Mouse (Mus musculus) neural tube, embryonic 11.5 days (tissue): ENCODE data around the gene Nob1. TPM values are rescaled to one million over a fixed set of nuclear protein-coding genes. Genes with fewer than 3 reads are reported as not detected.
A peak's percentile ranks its signal among the peaks of the same experiment; 100 is the strongest.

Experiments
- ATAC-seq: fragments of 200-750 bp; cut with Nextera tagmentation; 2 replicates; pipeline ENCODE4 v1.8.0; 2017; ENCODE audit warnings: moderate number of reproducible peaks, mild to moderate bottlenecking, moderate TSS enrichment, moderate library complexity; ENCODE audit not compliant: insufficient read depth, low FRiP score, low TSS enrichment
- DNase-seq: peaks from one replicate; pipeline ENCODE4 v3.0.0-alpha.2; 2015; ENCODE audit warnings: low spot score
- H3K27ac ChIP-seq: fragments of 300-500 bp; sonication (generic); 2 replicates; pipeline ENCODE4 v1.5.1; 2014; ENCODE audit warnings: low read depth, mild to moderate bottlenecking, low read length
- H3K27me3 ChIP-seq: fragments of 300-500 bp; sonication (generic); 2 replicates; pipeline ENCODE4 v1.6.1; 2014; ENCODE audit warnings: mild to moderate bottlenecking, low read length, mixed read lengths; ENCODE audit not compliant: control insufficient read depth, insufficient read depth
- H3K36me3 ChIP-seq: fragments of 300-500 bp; sonication (generic); 2 replicates; pipeline ENCODE4 v1.6.1; 2014; ENCODE audit warnings: mild to moderate bottlenecking, low read length, moderate library complexity, mixed read lengths; ENCODE audit not compliant: control insufficient read depth, insufficient read depth
- H3K4me1 ChIP-seq: fragments of 300-500 bp; sonication (generic); 2 replicates; pipeline ENCODE4 v1.6.1; 2014; ENCODE audit warnings: low read length, mixed read lengths; ENCODE audit not compliant: control insufficient read depth, insufficient read depth
- H3K4me2 ChIP-seq: fragments of 300-500 bp; sonication (generic); 2 replicates; pipeline ENCODE4 v1.6.1; 2014; ENCODE audit warnings: low read depth, mild to moderate bottlenecking, moderate library complexity
- H3K4me3 ChIP-seq: fragments of 300-500 bp; sonication (generic); 2 replicates; pipeline ENCODE4 v1.5.1; 2014; ENCODE audit warnings: low read depth, low read length
- H3K9ac ChIP-seq: fragments of 300-500 bp; sonication (generic); 2 replicates; pipeline ENCODE4 v1.6.1; 2014; ENCODE audit warnings: mild to moderate bottlenecking, low read length
- H3K9me3 ChIP-seq: fragments of 300-500 bp; sonication (generic); 2 replicates; pipeline ENCODE4 v1.6.1; 2016; ENCODE audit warnings: low read length; ENCODE audit not compliant: control insufficient read depth
- WGBS: fragments of 180-500 bp; shearing (Covaris S2); extraction: QIAGEN DNeasy Blood & Tissue Kit; methylation state at CpG from one replicate; pipeline ENCODE4 v1.1.7; 2014; 5-methylcytosine and 5-hydroxymethylcytosine counted together
- polyA plus RNA-seq: library from polyadenylated mRNA; unstranded; fragments of >200 nt; fragmentation: Nextera tagmentation; extraction: Ambion mirVana; gene quantifications from 2 replicates; pipeline ENCODE4 v1.2.1, GENCODE M21; 2014

Nob1 gene
- polyA plus RNA-seq, 1 experiment from 2014 or later = 70.3 TPM

GRCm38 (mm10) chr8:107458281-107458680, 33.4 kb upstream of the Nob1 start:
- no peaks in the 10 kb centered on the region for H3K27me3 ChIP-seq
- H3K9me3 ChIP-seq = no peaks in the 10 kb centered on the region
- WGBS = 75% methylated on average over 6 of the region's 6 CpGs
- H3K4me3 ChIP-seq = no peak overlapping the region
- ATAC-seq = no peak
- no peak for DNase-seq
- no peak overlapping the region for H3K9ac ChIP-seq
- peaks cover 7% of the 10 kb centered on the region for H3K36me3 ChIP-seq
- H3K27ac ChIP-seq = 0 out of 2 replicates have a peak overlapping the region, but pooled peaks have one; percentile 35
- H3K4me2 ChIP-seq = no peak overlapping the region
- H3K4me1 ChIP-seq = no peaks in the 10 kb centered on the region

DNA sequence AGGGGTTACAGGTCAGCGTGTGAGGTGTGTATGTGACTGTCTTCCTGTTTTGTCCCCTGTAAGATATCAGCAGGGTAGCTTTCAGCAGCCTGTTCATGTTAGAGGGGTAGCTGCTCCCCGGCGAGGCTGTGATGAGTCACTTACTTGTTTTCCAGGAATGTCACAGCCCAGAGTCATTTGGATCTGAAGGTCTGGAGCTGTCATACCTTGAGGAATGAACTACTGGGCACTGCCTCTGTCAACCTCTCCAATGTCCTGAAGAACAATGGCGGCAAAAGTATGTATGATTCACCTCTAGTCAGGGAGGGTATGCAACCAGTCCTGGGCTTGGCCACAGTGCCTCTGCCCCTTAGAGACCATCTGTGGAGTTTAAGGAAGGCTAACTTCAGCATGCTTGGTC, 32.9 kb upstream of the Nob1 start:
- Histone ChIP-seq H3K27ac (0 out of 2 replicates have a peak overlapping the region, but pooled peaks have one; percentile 35), H3K9me3 (no peaks in the 10 kb centered on the region), H3K4me2 (no peak overlapping the region), H3K9ac (no peak overlapping the region), H3K36me3 (peaks cover 7% of the 10 kb centered on the region), H3K27me3 (no peaks in the 10 kb centered on the region), H3K4me1 (no peaks in the 10 kb centered on the region), H3K4me3 (no peak overlapping the region)
- ATAC-seq (no peak), DNase-seq (no peak)
- 81% methylated on average over 4 of the region's 4 CpGs for WGBS

GRCm38 (mm10) chr8:107455268-107455667, 30.4 kb upstream of the Nob1 start:
- Histone ChIP-seq H3K4me2 (no peak overlapping the region), H3K9ac (no peak overlapping the region), H3K4me3 (no peak overlapping the region), H3K9me3 (no peaks in the 10 kb centered on the region), H3K27ac (no peak overlapping the region), H3K4me1 (no peaks in the 10 kb centered on the region), H3K27me3 (no peaks in the 10 kb centered on the region), H3K36me3 (peaks cover 3% of the 10 kb centered on the region; the same call in 1 of the 2 replicates)
- peak; percentile 23 for DNase-seq
- 17% methylated on average over 3 of the region's 3 CpGs for WGBS
- ATAC-seq = no peak

DNA sequence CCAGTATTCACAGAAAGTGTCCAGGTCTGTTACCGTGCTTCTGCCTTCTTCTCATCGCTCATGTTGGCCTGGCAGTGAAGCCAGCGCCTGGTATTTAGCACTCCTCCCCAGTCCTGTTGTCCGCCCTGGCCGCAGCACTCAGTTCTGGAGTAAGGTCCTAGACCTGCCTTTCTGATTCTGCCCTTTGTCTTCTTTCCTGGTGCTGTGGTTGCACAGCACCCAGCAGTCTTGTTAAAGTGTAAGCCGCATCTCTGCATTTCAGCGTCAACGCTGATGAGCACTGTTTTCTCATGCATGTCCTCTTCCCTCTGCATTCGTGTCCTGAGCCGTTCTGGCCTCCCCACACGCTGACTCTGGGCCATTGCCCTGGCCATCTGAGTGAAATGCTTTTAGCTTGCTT, 28.5 kb upstream of the Nob1 start:
- Histone ChIP-seq H3K9me3 (no peaks in the 10 kb centered on the region), H3K4me3 (no peak overlapping the region), H3K9ac (no peak overlapping the region), H3K27ac (no peak overlapping the region), H3K36me3 (0 out of 2 replicates have a peak, but pooled peaks cover 3% of the 10 kb centered on the region), H3K27me3 (no peaks in the 10 kb centered on the region), H3K4me1 (no peaks in the 10 kb centered on the region), H3K4me2 (no peak overlapping the region)
- ATAC-seq (no peak), DNase-seq (no peak)
- WGBS = 95% methylated on average over 11 of the region's 11 CpGs

DNA sequence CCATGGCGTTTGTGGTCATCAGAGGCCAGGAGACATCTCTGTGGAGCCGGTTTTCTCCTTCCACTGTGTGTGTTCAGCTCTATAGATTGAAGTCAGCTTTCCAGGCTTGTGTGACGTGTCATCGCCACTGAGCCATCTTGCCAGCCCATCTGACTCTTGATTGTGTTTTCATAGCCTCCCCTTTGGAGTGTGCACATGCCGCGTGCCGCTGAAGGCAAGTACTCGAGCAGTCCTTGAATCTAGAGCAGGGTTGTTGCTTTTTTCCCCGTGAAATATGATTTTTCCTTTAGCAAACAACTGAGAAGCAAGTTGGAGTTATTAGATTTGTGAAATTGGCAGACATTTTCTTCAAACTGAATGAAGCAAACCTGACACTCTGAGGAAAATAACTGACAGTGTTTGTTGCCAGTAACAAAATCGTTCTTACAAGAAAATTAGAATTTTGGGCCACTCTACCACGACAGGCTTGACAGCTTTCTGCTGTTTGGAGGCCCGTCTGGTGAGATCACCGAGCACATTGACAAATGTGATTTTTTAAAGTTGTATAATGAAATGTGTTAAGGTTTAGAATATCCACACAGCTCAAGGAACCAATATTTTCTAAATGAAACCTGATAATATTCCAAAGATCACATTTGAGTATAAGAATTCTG, 26.7 kb upstream of the Nob1 start:
- Histone ChIP-seq H3K27me3 (no peaks in the 10 kb centered on the region), H3K4me3 (no peak overlapping the region), H3K27ac (no peak overlapping the region), H3K4me2 (no peak overlapping the region), H3K36me3 (no peaks in the 10 kb centered on the region), H3K9ac (no peak overlapping the region), H3K4me1 (no peaks in the 10 kb centered on the region), H3K9me3 (no peaks in the 10 kb centered on the region)
- no peak for DNase-seq
- ATAC-seq = no peak
- 89% methylated on average over 13 of the region's 13 CpGs for WGBS

- ATAC-seq (no peak), DNase-seq (no peak)
- WGBS = 82% methylated on average over 6 of the region's 6 CpGs
- Histone ChIP-seq H3K4me1 (no peaks in the 10 kb centered on the region), H3K27ac (no peak overlapping the region), H3K36me3 (no peaks in the 10 kb centered on the region), H3K9me3 (no peaks in the 10 kb centered on the region), H3K4me3 (no peak overlapping the region), H3K4me2 (no peak overlapping the region), H3K27me3 (no peaks in the 10 kb centered on the region), H3K9ac (no peak overlapping the region)
Measured at GRCm38 (mm10) chr8:107449655-107450054, 24.8 kb upstream of the Nob1 start.

DNA sequence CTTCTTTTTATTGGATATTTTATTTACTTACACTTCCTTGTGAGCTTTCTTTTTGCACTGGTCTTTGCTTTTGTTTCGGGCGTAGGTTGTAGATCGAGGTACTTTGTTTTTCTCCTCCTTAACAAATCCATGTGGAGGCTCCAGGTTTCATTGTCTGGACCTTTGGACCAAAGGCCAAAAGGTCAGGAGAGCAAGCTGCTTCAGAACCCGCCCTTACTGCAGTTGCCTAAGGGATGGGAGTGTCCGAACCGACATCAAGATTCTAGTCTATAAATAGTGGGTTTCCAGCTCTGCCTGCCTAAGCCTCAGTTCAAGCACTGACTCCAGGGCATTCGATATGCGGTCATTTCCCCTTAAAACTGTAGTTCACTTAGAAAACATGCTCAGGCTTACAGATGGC, 24.3 kb upstream of the Nob1 start:
- H3K4me1 ChIP-seq = no peaks in the 10 kb centered on the region
- H3K36me3 ChIP-seq = no peaks in the 10 kb centered on the region
- 39% methylated on average over 8 of the region's 8 CpGs for whole genome bisulfite sequencing
- no peak overlapping the region for H3K9ac ChIP-seq
- no peaks in the 10 kb centered on the region for H3K9me3 ChIP-seq
- ATAC-seq = no peak
- H3K4me2 ChIP-seq = no peak overlapping the region
- no peak overlapping the region for H3K27ac ChIP-seq
- no peaks in the 10 kb centered on the region for H3K27me3 ChIP-seq
- H3K4me3 ChIP-seq = no peak overlapping the region
- DNase-seq = no peak

- 79% methylated on average over 4 of the region's 4 CpGs for WGBS
- Histone ChIP-seq H3K4me2 (no peak overlapping the region), H3K27ac (no peak overlapping the region), H3K9me3 (no peaks in the 10 kb centered on the region), H3K9ac (no peak overlapping the region), H3K4me1 (no peaks in the 10 kb centered on the region), H3K27me3 (no peaks in the 10 kb centered on the region), H3K36me3 (no peaks in the 10 kb centered on the region), H3K4me3 (no peak overlapping the region)
- DNase-seq = no peak
- no peak for ATAC-seq
Measured at GRCm38 (mm10) chr8:107448382-107448889, 23.6 kb upstream of the Nob1 start.

- no peaks in the 10 kb centered on the region for H3K27me3 ChIP-seq
- H3K9ac ChIP-seq = no peak overlapping the region
- DNase-seq (no peak), ATAC-seq (no peak)
- no peak overlapping the region for H3K27ac ChIP-seq
- H3K4me3 ChIP-seq = no peak overlapping the region
- no peaks in the 10 kb centered on the region for H3K9me3 ChIP-seq
- no peaks in the 10 kb centered on the region for H3K36me3 ChIP-seq
- no peak overlapping the region for H3K4me2 ChIP-seq
- no peaks in the 10 kb centered on the region for H3K4me1 ChIP-seq
Measured at GRCm38 (mm10) chr8:107447713-107448112, 22.9 kb upstream of the Nob1 start.
